Mouse (Mus musculus) ES-Bruce4 (cell line): ENCODE data around the gene Tomm40.

Experiments used
- CTCF ChIP-seq: IDR thresholded peaks from one replicate; pipeline ENCODE4 v1.8.1; 2011; ENCODE audit warnings: low read depth, low read length
- EP300 ChIP-seq: IDR thresholded peaks from 2 replicates; pipeline ENCODE4 v1.6.1; 2011; ENCODE audit warnings: low read depth, low read length; ENCODE audit not compliant: insufficient read depth
- POLR2A ChIP-seq: IDR thresholded peaks from one replicate; pipeline ENCODE4 v1.8.1; 2011; ENCODE audit warnings: low read length; ENCODE audit not compliant: insufficient read depth

DNA sequence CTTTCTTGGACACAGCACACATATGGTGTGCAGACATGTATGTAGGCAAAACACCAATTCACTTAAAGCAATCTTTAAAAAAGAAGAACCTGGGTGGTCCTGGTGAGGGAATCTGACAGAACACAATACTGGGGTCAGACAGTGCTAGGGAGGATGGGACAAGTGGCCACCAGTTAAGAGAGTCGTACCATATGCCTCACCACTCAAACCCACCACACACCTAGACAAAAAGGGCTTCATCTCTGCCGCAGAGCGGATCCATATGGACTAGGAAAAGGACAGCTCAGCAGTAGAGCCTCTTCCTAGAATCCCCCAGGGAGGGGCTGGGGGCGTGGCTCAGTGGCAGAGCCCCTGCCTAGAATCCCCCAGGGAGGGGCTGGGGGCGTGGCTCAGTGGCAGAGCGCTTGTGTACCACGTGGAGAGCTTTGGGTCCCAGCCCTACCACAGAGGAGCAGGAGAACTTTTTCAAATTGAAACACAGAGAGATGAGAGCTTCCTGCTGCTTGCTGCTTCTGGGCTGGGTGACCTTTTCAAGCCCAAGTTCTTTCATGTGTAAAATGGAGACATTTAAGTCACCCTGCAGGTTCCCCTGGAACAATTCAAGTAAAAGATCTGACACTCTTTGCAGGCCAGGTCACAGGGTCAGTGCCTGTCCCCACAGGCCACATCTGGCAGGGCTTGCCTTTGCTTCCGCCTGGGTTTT lies 26.2 kb upstream of the Tomm40 start:
- TF ChIP-seq CTCF (no peak), EP300 (peak; percentile 99), POLR2A (no peak)
